Mouse (Mus musculus) hindbrain, postnatal 0 days (tissue): ENCODE results near the gene Ppp1r12c. TPM values are rescaled to one million over a fixed set of nuclear protein-coding genes. Genes with fewer than 3 reads are reported as not detected.
A peak's percentile ranks its signal among the peaks of the same experiment; 100 is the strongest.

Experiments
- ATAC-seq: fragments of 200-750 bp; cut with Nextera tagmentation; 2 replicates; pipeline ENCODE4 v1.8.0; 2017; ENCODE audit warnings: mild to moderate bottlenecking, moderate TSS enrichment, moderate library complexity
- DNase-seq: peaks from one replicate; pipeline ENCODE4 v3.0.0-alpha.2; 2015; ENCODE audit warnings: low spot score
- H3K27ac ChIP-seq: fragments of 300-500 bp; sonication (generic); 2 replicates; pipeline ENCODE4 v1.5.1; 2014; ENCODE audit warnings: mild to moderate bottlenecking
- H3K27me3 ChIP-seq: fragments of 300-500 bp; sonication (generic); 2 replicates; pipeline ENCODE4 v1.6.1; 2014; ENCODE audit warnings: low read length, mixed read lengths; ENCODE audit not compliant: insufficient read depth
- H3K36me3 ChIP-seq: fragments of 300-500 bp; sonication (generic); 2 replicates; pipeline ENCODE4 v1.6.1; 2014; ENCODE audit warnings: low read length, mixed read lengths; ENCODE audit not compliant: insufficient read depth
- H3K4me1 ChIP-seq: fragments of 300-500 bp; sonication (generic); 2 replicates; pipeline ENCODE4 v1.6.1; 2014; ENCODE audit warnings: antibody characterized with exemption, low read length, mixed read lengths; ENCODE audit not compliant: insufficient read depth
- H3K4me2 ChIP-seq: fragments of 300-500 bp; sonication (generic); 2 replicates; pipeline ENCODE4 v1.6.1; 2014; ENCODE audit warnings: low read depth, mild to moderate bottlenecking, low read length, moderate library complexity, mixed read lengths
- H3K4me3 ChIP-seq: fragments of 300-500 bp; sonication (generic); 2 replicates; pipeline ENCODE4 v1.5.1; 2014; ENCODE audit warnings: low read length
- H3K9ac ChIP-seq: fragments of 300-500 bp; sonication (generic); replicated peaks from 2 replicates; pipeline ENCODE4 v1.6.1; 2014; ENCODE audit warnings: mild to moderate bottlenecking, low read length, moderate library complexity, mixed read lengths
- H3K9me3 ChIP-seq: fragments of 300-500 bp; sonication (generic); 2 replicates; pipeline ENCODE4 v1.6.1; 2016; ENCODE audit warnings: low read length, mixed read lengths
- CTCF ChIP-seq: IDR thresholded peaks from 2 replicates; pipeline ENCODE4 v1.5.1; 2016; ENCODE audit warnings: antibody characterized with exemption, control low read depth, low read depth
- WGBS: fragments of 180-500 bp; shearing (Covaris S2); extraction: QIAGEN DNeasy Blood & Tissue Kit; methylation state at CpG from one replicate; pipeline ENCODE4 v1.1.7; 2014; 5-methylcytosine and 5-hydroxymethylcytosine counted together
- polyA plus RNA-seq: library from polyadenylated mRNA; unstranded; fragments of >200 nt; fragmentation: Nextera tagmentation; extraction: Ambion mirVana; gene quantifications from 2 replicates; pipeline ENCODE4 v1.2.1, GENCODE M21; 2015
- total RNA-seq: library from RNA; depleted of rRNA; stranded (reverse); fragments of >200 nt; gene quantifications from 2 replicates; pipeline ENCODE4 v1.2.3, GENCODE M21; 2014

Gene Ppp1r12c
- total and polyA plus RNA-seq, 2 experiments from 2014 or later, result 33.9 to 109 TPM

GRCm38 (mm10) chr7:4502421-4503090 is 1.1 kb upstream of the Ppp1r12c start:
- no peak for TF ChIP-seq CTCF
- WGBS, result 9% methylated on average over 14 of the region's 14 CpGs
- Histone ChIP-seq H3K9ac (no peak overlapping the region), H3K27me3 (no peaks in the 10 kb centered on the region), H3K4me2 (peak overlapping the region; percentile 91), H3K36me3 (no peaks in the 10 kb centered on the region), H3K9me3 (no peaks in the 10 kb centered on the region), H3K4me3 (peak overlapping the region; percentile 92), H3K27ac (peak overlapping the region; percentile 92; the same call in 1 of the 2 replicates), H3K4me1 (peaks cover 30% of the 10 kb centered on the region)
- ATAC-seq (no peak; the same call in 1 of the 2 replicates), DNase-seq (peak; percentile 75)

GRCm38 (mm10) chr7:4500892-4501471 is 498 bp downstream of the Ppp1r12c start:
- WGBS, result under 1% methylated on average over 37 of the region's 52 CpGs
- ATAC-seq, result peak; percentile 61
- Histone ChIP-seq H3K27ac (peak overlapping the region; percentile 92), H3K27me3 (no peaks in the 10 kb centered on the region), H3K4me3 (peak overlapping the region; percentile 92), H3K36me3 (no peaks in the 10 kb centered on the region; the same call in 1 of the 2 replicates), H3K9ac (peak overlapping the region; percentile 96), H3K4me1 (peaks cover 30% of the 10 kb centered on the region), H3K9me3 (no peaks in the 10 kb centered on the region), H3K4me2 (peak overlapping the region; percentile 91)
- DNase-seq, result peak; percentile 47
- TF ChIP-seq CTCF, result no peak

- DNase-seq (no peak), ATAC-seq (no peak)
- Histone ChIP-seq H3K4me3 (no peak overlapping the region), H3K9me3 (no peaks in the 10 kb centered on the region), H3K9ac (no peak overlapping the region), H3K27me3 (no peaks in the 10 kb centered on the region), H3K4me2 (peak overlapping the region; percentile 91), H3K27ac (no peak overlapping the region), H3K36me3 (peaks cover 3% of the 10 kb centered on the region; the same call in 1 of the 2 replicates), H3K4me1 (peaks cover 30% of the 10 kb centered on the region)
- TF ChIP-seq CTCF, result no peak
- WGBS, result 85% methylated on average over 4 of the region's 4 CpGs
Measured at GRCm38 (mm10) chr7:4499034-4499433, 2.4 kb downstream of the Ppp1r12c start.

GRCm38 (mm10) chr7:4498251-4498650 is 3.2 kb downstream of the Ppp1r12c start:
- Histone ChIP-seq H3K9ac (no peak overlapping the region), H3K4me1 (peaks cover 30% of the 10 kb centered on the region), H3K27ac (0 out of 2 replicates have a peak overlapping the region, but pooled peaks have one; percentile 32), H3K36me3 (peaks cover 8% of the 10 kb centered on the region; the same call in 1 of the 2 replicates), H3K27me3 (no peaks in the 10 kb centered on the region), H3K4me3 (no peak overlapping the region), H3K4me2 (peak overlapping the region; percentile 91), H3K9me3 (no peaks in the 10 kb centered on the region)
- TF ChIP-seq CTCF, result no peak
- DNase-seq, result peak; percentile 75
- 9% methylated on average over 9 of the region's 9 CpGs for WGBS
- ATAC-seq, result peak; percentile 19; the same call in 1 of the 2 replicates

GRCm38 (mm10) chr7:4497271-4497903 is 4.1 kb downstream of the Ppp1r12c start:
- no peak for DNase-seq
- peak overlapping the region; percentile 91; the same call in 1 of the 2 replicates for H3K4me2 ChIP-seq
- TF ChIP-seq CTCF, result no peak
- H3K9me3 ChIP-seq, result no peaks in the 10 kb centered on the region
- no peak overlapping the region for H3K27ac ChIP-seq
- no peaks in the 10 kb centered on the region for H3K27me3 ChIP-seq
- ATAC-seq, result no peak
- H3K36me3 ChIP-seq, result peaks cover 8% of the 10 kb centered on the region; the same call in 1 of the 2 replicates
- 86% methylated on average over 9 of the region's 9 CpGs for WGBS
- no peak overlapping the region for H3K4me3 ChIP-seq
- peaks cover 30% of the 10 kb centered on the region for H3K4me1 ChIP-seq
- no peak overlapping the region for H3K9ac ChIP-seq

- no peak overlapping the region for H3K4me2 ChIP-seq
- no peaks in the 10 kb centered on the region for H3K27me3 ChIP-seq
- no peak overlapping the region for H3K27ac ChIP-seq
- no peaks in the 10 kb centered on the region for H3K9me3 ChIP-seq
- no peak for ATAC-seq
- DNase-seq, result no peak
- no peak overlapping the region for H3K4me3 ChIP-seq
- peaks cover 8% of the 10 kb centered on the region; the same call in 1 of the 2 replicates for H3K36me3 ChIP-seq
- no peak overlapping the region for H3K9ac ChIP-seq
- H3K4me1 ChIP-seq, result peaks cover 30% of the 10 kb centered on the region
- no peak for TF ChIP-seq CTCF
- WGBS, result 94% methylated on average over 3 of the region's 3 CpGs
Measured at GRCm38 (mm10) chr7:4496468-4496867, 5.0 kb downstream of the Ppp1r12c start.
